Mouse (Mus musculus): ENCODE measurements around the gene Slc22a6. TPM values are rescaled to one million over a fixed set of nuclear protein-coding genes. Genes with fewer than 3 reads are reported as not detected.

Gene Slc22a6
- polyA plus RNA-seq, 1 experiment from 2014 or later, result not detected

DNA sequence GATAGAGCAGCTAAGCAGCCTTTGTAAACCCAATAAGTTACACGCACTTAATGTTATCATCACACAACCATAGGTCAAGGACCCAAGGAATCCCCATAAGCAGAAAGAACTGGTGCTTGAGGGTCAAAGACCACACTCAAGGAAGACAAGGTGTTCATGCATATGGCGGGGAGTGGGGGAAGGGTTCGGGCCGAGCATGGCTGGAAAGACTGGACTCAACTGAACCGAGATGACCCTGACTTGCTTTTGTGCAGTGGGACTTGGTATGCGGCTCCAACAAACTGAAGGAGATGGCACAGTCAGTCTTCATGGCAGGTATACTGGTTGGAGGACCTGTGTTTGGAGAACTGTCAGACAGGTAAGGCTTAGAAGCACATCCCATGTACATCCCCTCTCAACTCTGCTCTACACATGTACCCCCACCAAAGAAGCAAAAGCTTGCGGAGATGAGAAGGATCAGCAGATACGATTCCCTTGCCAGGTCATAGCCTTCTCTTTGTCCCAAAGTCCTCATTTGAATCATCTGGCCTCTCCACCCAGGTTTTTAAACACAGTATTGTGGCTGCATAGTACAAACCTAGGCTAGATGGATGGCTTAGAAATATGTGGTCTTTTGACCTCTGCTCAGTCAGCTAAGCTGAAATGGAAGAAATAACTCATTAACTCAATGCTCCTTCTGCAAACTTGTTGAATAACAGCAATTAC is 13.2 kb upstream of the Slc22a6 start:
- Histone ChIP-seq H3K9ac (no peak overlapping the region), H3K4me1 (ENCODE audit: insufficient read depth) (no peaks in the 10 kb centered on the region), H3K4me3 (ENCODE audit: low read depth, low read length) (no peak overlapping the region), H3K36me3 (ENCODE audit: insufficient read depth) (no peaks in the 10 kb centered on the region), H3K9me3 (ENCODE audit: low read depth, low read length) (no peaks in the 10 kb centered on the region), H3K27me3 (ENCODE audit: insufficient read depth, low read length) (no peaks in the 10 kb centered on the region), H3K4me2 (no peak overlapping the region), H3K27ac (ENCODE audit: low read depth) (no peak overlapping the region)
- WGBS, result 90% methylated on average over 8 of the region's 8 CpGs
- no peak for DNase-seq
- no peak for ATAC-seq (ENCODE audit: insufficient read depth)
- no peak for TF ChIP-seq CTCF (IDR thresholded peaks at IDR 0.05; ENCODE audit: low read depth)

DNA sequence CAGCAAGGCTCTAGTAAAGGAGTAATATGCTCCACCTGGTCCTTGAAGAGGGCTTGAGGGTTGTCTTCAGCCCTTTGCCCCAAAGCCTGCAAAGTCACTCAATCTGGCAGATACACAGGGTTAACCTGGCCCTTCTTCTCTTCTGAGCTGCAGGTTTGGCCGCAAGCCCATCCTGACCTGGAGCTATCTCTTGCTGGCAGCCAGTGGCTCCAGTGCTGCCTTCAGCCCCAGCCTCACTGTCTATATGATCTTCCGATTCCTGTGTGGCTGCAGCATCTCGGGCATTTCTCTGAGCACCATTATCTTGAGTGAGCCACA is 12.6 kb upstream of the Slc22a6 start:
- no peak overlapping the region for H3K27ac ChIP-seq (ENCODE audit: low read depth)
- H3K4me3 ChIP-seq (ENCODE audit: low read depth, low read length), result no peak overlapping the region
- H3K9ac ChIP-seq, result no peak overlapping the region
- H3K4me1 ChIP-seq (ENCODE audit: insufficient read depth), result no peaks in the 10 kb centered on the region
- H3K4me2 ChIP-seq, result no peak overlapping the region
- H3K9me3 ChIP-seq (ENCODE audit: low read depth, low read length), result no peaks in the 10 kb centered on the region
- no peaks in the 10 kb centered on the region for H3K36me3 ChIP-seq (ENCODE audit: insufficient read depth)
- no peak for DNase-seq
- 79% methylated on average over 3 of the region's 3 CpGs for WGBS
- no peak for ATAC-seq (ENCODE audit: insufficient read depth)
- H3K27me3 ChIP-seq (ENCODE audit: insufficient read depth, low read length), result no peaks in the 10 kb centered on the region
- no peak for TF ChIP-seq CTCF (IDR thresholded peaks at IDR 0.05; ENCODE audit: low read depth)

- TF ChIP-seq CTCF (IDR thresholded peaks at IDR 0.05; ENCODE audit: low read depth), result no peak
- Histone ChIP-seq H3K4me1 (ENCODE audit: insufficient read depth) (no peaks in the 10 kb centered on the region), H3K36me3 (ENCODE audit: insufficient read depth) (no peaks in the 10 kb centered on the region), H3K4me2 (no peak overlapping the region), H3K27ac (ENCODE audit: low read depth) (no peak overlapping the region), H3K9me3 (ENCODE audit: low read depth, low read length) (no peaks in the 10 kb centered on the region), H3K27me3 (ENCODE audit: insufficient read depth, low read length) (no peaks in the 10 kb centered on the region), H3K9ac (no peak overlapping the region), H3K4me3 (ENCODE audit: low read depth, low read length) (no peak overlapping the region)
- ATAC-seq (ENCODE audit: insufficient read depth) (no peak), DNase-seq (no peak)
- 72% methylated on average over 8 of the region's 8 CpGs for WGBS
Measured at GRCm38 (mm10) chr19:8611358-8612123, 6.3 kb upstream of the Slc22a6 start.

DNA sequence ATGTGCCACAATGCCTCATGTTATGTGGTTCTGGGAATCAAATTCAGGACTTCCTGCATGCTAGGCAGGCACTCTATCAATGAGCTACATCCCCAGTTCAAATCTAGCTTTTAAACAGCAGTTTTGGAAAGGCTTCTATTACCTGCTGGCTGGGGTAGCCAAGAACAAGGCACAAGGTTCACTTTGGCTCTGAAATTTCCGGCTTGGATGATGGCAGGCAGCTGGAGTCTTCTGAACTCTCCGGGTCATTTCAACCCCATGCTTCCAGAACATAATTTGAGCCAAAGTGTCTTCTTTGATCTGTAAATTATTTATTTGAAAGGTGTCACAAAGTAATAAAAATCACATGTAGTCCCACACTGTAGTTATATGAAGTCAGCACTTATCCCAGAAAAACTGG is 4.7 kb upstream of the Slc22a6 start:
- Histone ChIP-seq H3K4me3 (ENCODE audit: low read depth, low read length) (no peak overlapping the region), H3K4me1 (ENCODE audit: insufficient read depth) (no peaks in the 10 kb centered on the region), H3K9ac (no peak overlapping the region), H3K36me3 (ENCODE audit: insufficient read depth) (no peaks in the 10 kb centered on the region), H3K4me2 (no peak overlapping the region), H3K9me3 (ENCODE audit: low read depth, low read length) (no peaks in the 10 kb centered on the region), H3K27ac (ENCODE audit: low read depth) (no peak overlapping the region), H3K27me3 (ENCODE audit: insufficient read depth, low read length) (no peaks in the 10 kb centered on the region)
- TF ChIP-seq CTCF (IDR thresholded peaks at IDR 0.05; ENCODE audit: low read depth), result no peak
- ATAC-seq (ENCODE audit: insufficient read depth) (no peak), DNase-seq (no peak)
- 70% methylated on average over 2 of the region's 2 CpGs for WGBS

DNA sequence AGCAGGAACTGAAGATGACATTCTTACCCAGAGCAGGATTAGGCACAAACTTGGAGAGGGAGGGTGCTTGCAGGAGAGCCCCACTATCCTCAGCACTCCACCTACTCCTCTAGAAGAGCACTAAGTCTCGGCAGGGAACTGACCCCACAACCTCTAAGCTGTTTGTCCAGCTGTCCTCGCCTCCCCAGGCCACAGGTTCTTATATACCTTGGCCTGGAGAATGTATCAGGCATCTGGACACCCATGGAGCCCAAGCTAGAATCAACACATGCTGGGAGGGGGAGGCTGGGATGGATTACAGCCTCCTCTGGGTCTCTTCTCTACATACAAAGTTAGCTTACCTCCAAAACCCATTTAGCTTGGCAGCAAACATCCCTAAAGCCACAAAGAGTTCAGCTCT is 3.5 kb upstream of the Slc22a6 start:
- no peak for TF ChIP-seq CTCF (IDR thresholded peaks at IDR 0.05; ENCODE audit: low read depth)
- WGBS, result 20% methylated on average over 2 of the region's 2 CpGs
- no peaks in the 10 kb centered on the region for H3K9me3 ChIP-seq (ENCODE audit: low read depth, low read length)
- DNase-seq (no peak), ATAC-seq (ENCODE audit: insufficient read depth) (no peak)
- no peak overlapping the region for H3K27ac ChIP-seq (ENCODE audit: low read depth)
- no peaks in the 10 kb centered on the region for H3K27me3 ChIP-seq (ENCODE audit: insufficient read depth, low read length)
- H3K9ac ChIP-seq, result no peak overlapping the region
- no peaks in the 10 kb centered on the region for H3K36me3 ChIP-seq (ENCODE audit: insufficient read depth)
- H3K4me3 ChIP-seq (ENCODE audit: low read depth, low read length), result no peak overlapping the region
- H3K4me1 ChIP-seq (ENCODE audit: insufficient read depth), result no peaks in the 10 kb centered on the region
- no peak overlapping the region for H3K4me2 ChIP-seq

GRCm38 (mm10) chr19:8616314-8616713 is 1.5 kb upstream of the Slc22a6 start:
- TF ChIP-seq CTCF (IDR thresholded peaks at IDR 0.05; ENCODE audit: low read depth), result no peak

GRCm38 (mm10) chr19:8621098-8621497 is 3.3 kb downstream of the Slc22a6 start:
- no peak overlapping the region for H3K9ac ChIP-seq
- no peak overlapping the region for H3K4me3 ChIP-seq (ENCODE audit: low read depth, low read length)
- 87% methylated on average over 7 of the region's 7 CpGs for WGBS
- DNase-seq (no peak), ATAC-seq (ENCODE audit: insufficient read depth) (no peak)
- no peak overlapping the region for H3K27ac ChIP-seq (ENCODE audit: low read depth)
- TF ChIP-seq CTCF (IDR thresholded peaks at IDR 0.05; ENCODE audit: low read depth), result peak; percentile 13; the same call in 1 of the 2 replicates
- H3K4me1 ChIP-seq (ENCODE audit: insufficient read depth), result no peaks in the 10 kb centered on the region
- H3K36me3 ChIP-seq (ENCODE audit: insufficient read depth), result no peaks in the 10 kb centered on the region
- no peaks in the 10 kb centered on the region for H3K27me3 ChIP-seq (ENCODE audit: insufficient read depth, low read length)
- H3K9me3 ChIP-seq (ENCODE audit: low read depth, low read length), result no peaks in the 10 kb centered on the region
- no peak overlapping the region for H3K4me2 ChIP-seq

More at GRCm38 (mm10) chr19:8616314-8616713, 1.5 kb upstream of the Slc22a6 start:
- H3K4me2 ChIP-seq, result no peak overlapping the region
- H3K9ac ChIP-seq, result no peak overlapping the region
- WGBS, result 47% methylated on average over 4 of the region's 4 CpGs
- no peaks in the 10 kb centered on the region for H3K9me3 ChIP-seq (ENCODE audit: low read depth, low read length)
- no peaks in the 10 kb centered on the region for H3K27me3 ChIP-seq (ENCODE audit: insufficient read depth, low read length)
- DNase-seq (no peak), ATAC-seq (ENCODE audit: insufficient read depth) (no peak)
- H3K27ac ChIP-seq (ENCODE audit: low read depth), result no peak overlapping the region
- H3K4me3 ChIP-seq (ENCODE audit: low read depth, low read length), result no peak overlapping the region
- no peaks in the 10 kb centered on the region for H3K36me3 ChIP-seq (ENCODE audit: insufficient read depth)
- H3K4me1 ChIP-seq (ENCODE audit: insufficient read depth), result no peaks in the 10 kb centered on the region
